Mouse (Mus musculus) embryonic fibroblast, embryonic 13.5 days (primary cell): ENCODE data around the gene Tspan14.

Experiments
- CTCF ChIP-seq: IDR thresholded peaks from 2 replicates; pipeline ENCODE4 v1.5.1; 2011; ENCODE audit warnings: mild to moderate bottlenecking, control low read depth, low read length, moderate library complexity, borderline replicate concordance; ENCODE audit not compliant: insufficient read depth
- POLR2A ChIP-seq: IDR thresholded peaks from 2 replicates; pipeline ENCODE4 v1.6.1; 2011; ENCODE audit warnings: low read depth, mild to moderate bottlenecking, control low read depth, low read length, moderate library complexity

DNA sequence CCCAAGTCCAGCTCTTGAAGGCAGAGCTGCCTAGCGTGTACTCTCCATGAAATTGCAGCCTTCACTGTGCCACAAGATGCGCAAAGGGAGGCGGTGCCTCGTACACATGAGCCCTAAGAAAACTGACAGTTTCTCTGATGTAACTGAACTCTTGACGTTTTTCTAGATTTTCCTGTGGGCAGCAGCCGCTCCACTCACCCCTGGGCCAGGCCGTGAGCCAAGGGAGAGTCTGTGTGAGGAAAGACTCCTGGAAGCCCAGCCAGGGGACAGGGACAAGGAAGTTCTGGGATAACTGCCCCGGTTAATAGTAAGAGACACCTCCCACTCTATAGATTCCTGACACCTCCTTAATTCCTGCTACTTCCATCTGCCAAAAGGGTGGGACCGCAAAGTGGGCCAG is 57.8 kb downstream of the Tspan14 start:
- TF ChIP-seq CTCF (no peak), POLR2A (no peak)
